Mouse (Mus musculus) layer of hippocampus, adult 11-12 months (tissue): ENCODE results near the gene Hoxd11.

Experiments
- DNase-seq: peaks from one replicate; pipeline ENCODE4 v3.0.0; 2022; ENCODE audit warnings: low spot score

Hoxd11 gene

DNA sequence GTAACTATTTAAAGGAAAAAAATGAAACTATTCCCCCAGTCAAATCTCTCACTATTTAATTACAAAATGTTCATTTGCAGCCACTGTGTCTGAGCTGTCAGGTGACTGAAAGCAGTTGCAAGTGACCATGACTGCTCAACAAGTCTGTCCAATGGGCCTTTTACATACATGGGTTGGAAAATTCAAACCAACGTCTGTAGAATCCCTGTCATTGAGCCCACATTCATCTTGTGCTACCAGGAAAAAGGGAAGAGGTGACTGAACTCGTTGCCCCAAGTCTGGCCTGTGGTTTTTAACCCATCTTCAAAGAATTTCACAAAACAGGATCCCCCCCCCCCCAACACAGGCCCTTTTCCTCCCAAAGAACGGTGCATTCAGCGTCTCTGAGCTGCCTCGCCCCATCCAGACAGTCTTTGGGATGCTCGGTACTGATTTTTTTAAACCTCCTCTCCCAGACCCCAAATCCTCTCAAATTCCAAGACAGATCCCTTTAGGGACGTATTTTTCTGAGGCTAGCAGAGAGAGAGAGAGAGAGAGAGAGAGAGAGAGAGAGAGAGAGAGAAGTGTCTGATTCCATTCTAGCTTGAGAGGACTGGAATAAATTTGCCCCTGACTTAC lies 16.6 kb downstream of the Hoxd11 start:
- DNase-seq = no peak

DNA sequence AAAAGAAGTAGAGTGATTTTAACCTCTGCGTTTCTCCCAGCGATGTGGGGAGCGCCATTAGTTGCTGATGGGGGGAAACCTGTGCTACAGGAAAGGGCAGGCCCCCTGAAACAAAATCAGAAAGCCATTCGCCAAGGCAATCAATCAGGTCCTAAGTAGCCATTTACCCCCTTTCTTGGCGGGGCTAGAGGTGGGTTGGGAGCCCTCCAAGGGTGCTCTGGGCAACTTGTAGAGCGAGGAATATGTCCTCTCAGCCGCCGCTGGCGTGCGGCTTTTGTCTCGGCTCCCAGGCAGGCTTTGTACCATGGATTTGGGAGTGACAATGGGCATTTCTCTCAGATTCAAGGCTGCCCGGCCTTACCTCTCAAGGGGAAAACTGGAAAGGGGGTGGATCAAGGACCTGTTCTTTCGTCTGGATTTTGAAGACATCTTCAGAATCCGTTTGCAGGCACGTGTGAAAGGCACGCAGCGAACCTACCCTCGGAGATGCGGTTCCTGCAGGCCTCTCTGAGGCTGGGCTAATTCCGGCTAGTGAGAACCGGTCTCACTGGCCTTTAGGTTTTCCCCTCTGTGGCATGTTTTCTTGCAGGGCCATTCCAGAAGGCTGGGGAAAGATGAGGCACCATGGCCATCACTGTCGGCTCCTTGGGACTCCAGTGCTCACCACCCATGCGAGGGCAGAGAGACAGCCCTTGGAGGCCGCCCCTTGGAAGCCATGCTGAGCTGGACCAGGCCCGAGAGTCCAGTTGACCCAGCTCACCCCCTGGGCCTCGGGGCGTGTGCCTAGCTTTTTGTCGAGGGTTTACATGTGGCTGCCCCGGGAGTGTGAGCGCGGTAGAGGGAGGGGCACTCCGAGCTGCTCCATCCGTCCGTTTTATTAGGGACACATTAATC lies 17.3 kb downstream of the Hoxd11 start:
- DNase-seq = no peak

DNA sequence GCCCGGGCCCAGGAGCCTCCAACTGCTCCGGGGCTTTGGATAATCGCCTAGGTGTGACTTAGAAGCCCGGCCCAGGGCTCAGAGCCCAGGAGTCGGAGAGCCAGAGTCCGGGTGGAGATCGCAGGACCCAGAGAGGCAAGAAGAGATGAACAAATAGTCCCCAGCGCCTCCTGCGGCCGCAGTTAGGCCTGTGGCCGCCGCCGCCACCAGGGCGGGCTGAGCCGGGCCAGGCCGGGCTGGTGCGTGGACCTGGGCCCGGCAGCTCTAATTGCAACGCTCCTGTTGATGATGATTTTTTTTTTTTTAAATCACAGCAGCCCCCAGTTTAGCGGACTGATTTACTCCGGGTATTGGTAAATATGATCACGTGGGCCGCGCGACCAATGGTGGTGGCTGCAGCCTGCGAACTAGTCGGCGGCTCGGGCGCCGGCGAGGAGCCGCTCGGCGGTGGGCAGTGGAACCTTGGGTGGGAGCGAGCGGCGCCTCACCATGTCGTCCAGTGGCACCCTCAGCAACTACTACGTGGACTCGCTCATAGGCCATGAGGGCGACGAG lies 18.3 kb downstream of the Hoxd11 start, which contains the start of gene Hoxd9:
Gene Hoxd9 (plus strand): TSS at position 161 of the 555 bp plus-strand sequence.
- DNase-seq = no peak

GRCm38 (mm10) chr2:74698201-74699052 lies 19.1 kb downstream of the Hoxd11 start:
- no peak for DNase-seq

GRCm38 (mm10) chr2:74699053-74699430 lies 19.7 kb downstream of the Hoxd11 start:
- no peak for DNase-seq

DNA sequence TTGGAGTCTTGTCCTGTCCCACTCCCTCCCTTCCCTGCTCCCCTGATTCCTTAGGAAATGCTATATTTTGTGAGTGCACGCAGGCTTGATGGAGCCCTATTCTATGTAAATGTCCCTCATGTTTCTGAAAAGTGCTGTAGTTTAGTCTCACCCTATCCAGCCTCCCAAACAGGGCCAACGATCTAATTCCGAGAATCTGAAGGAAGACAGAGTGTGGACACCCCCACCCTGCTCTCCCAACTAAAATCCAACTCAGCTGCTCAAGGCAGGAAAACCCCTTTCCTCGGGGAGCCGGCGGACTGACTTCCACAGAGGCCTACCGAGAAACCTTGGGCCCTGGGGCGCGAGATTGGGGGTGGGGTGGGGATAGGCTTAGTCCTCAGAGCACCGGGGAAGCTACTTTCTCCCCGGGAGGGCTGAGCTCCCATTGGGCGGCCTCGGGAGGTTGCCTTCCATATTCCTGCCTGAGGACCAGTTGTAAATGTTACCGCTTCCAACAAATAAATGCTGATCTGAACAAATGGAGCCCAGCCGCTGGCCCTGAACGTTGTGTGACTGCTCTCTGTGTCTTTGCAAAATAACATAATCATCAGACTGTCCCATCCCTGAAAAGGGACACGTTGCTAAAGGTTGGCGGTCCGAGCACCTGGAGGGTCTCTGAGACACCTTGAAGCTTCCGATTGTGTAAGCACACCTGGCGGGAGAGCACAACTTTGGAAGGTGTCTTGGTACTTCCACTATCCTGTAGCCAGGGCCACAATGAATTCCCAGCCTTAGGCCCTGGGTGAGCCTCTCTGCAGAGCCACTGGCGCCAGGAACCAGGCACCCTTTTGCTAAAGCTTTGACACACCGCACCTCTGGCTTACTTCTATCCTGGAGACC lies 20.5 kb downstream of the Hoxd11 start:
- DNase-seq = no peak

DNA sequence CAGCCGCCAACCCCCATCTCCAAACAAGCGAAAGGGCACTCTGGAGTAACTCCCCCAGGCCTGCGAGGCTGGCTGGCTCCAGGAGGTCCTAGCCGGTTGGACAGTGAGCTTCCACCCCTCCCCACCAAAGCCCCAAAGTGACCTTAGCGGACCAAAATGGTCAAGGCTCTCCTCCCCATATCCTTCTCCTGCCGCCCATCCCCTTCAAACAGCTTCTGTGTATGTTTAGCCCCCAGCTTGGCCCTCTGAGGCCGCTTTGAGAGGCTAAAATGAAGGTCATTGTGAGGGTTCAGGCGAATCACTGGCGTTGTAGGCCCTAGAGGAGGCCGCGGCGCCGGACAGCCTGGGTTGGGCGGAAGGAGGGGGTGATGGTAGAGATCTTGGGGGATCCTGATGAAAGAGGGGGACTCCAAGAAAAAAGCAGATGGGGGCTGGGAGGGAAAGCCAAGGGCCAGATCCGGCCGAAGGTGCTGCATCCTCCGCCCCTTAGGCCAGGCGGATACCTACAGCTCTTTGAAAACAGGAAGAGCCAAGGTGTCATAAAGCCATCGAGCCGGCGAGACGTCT lies 21.3 kb downstream of the Hoxd11 start:
- DNase-seq = no peak

- DNase-seq = peak; percentile 74
Measured at GRCm38 (mm10) chr2:74701949-74702819, 22.8 kb downstream of the Hoxd11 start.

- DNase-seq = no peak
Measured at GRCm38 (mm10) chr2:74702820-74703219, 23.5 kb downstream of the Hoxd11 start.

- DNase-seq = no peak
Measured at GRCm38 (mm10) chr2:74703317-74703716, 24.0 kb downstream of the Hoxd11 start.

- no peak for DNase-seq
Measured at GRCm38 (mm10) chr2:74703720-74704392, 24.5 kb downstream of the Hoxd11 start.

- no peak for DNase-seq
Measured at GRCm38 (mm10) chr2:74704393-74704998, 25.1 kb downstream of the Hoxd11 start, which contains the start of gene Hoxd8. Gene Hoxd8 (plus strand): TSS chr2:74704615.

- no peak for DNase-seq
Measured at GRCm38 (mm10) chr2:74704999-74705466, 25.7 kb downstream of the Hoxd11 start.

DNA sequence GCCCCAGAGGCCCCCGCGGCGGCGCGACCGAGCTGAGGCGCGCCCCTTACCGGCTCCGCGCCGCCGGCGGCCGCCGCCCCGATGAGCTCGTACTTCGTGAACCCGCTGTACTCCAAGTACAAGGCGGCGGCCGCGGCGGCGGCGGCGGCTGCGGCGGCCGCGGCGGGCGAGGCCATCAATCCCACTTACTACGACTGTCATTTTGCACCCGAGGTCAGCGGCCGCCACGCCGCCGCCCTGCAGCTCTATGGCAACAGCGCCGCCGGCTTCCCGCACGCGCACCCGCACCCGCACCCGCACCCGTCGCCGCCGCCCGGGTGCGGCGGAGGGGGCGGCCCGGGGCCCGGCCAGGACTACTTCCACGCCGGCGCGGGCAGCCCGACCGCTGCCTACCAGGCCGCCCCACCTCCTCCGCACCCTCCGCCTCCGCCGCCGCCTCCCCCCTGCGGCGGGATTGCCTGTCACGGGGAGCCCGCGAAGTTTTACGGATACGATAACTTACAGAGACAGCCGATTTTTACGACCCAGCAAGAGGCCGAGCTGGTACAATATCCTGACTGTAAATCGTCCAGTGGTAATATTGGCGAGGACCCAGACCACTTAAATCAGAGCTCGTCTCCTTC lies 26.2 kb downstream of the Hoxd11 start:
- no peak for DNase-seq

DNA sequence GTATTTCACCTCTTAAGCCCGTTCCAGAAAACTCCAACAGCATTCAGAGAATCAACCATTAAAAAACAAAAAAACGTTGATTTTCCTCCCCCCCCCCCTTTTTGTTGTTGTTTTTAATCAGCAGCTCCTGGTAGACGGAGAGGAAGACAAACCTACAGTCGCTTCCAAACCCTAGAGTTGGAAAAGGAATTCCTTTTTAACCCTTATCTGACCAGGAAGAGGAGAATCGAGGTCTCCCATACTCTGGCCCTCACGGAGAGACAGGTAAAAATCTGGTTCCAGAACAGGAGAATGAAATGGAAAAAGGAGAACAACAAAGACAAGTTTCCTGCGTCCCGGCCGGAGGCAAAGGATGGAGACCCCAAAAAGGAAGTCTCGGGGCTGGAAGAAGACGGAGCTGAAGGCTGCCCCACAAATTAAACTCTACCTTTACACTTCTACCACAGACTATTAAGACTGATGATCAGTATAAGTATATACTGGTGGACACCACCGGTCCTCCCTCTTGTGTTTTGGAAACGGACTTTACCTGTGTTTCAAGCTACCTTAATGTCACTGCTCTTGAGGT lies 27.1 kb downstream of the Hoxd11 start:
- DNase-seq = no peak

- no peak for DNase-seq
Measured at GRCm38 (mm10) chr2:74707599-74707998, 28.2 kb downstream of the Hoxd11 start.

- no peak for DNase-seq
Measured at GRCm38 (mm10) chr2:74708676-74709075, 29.3 kb downstream of the Hoxd11 start.
